Mouse (Mus musculus): ENCODE data around the gene Nav2. TPM values are rescaled to one million over a fixed set of nuclear protein-coding genes. Genes with fewer than 3 reads are reported as not detected.

Nav2 gene
- polyA plus RNA-seq, 1 experiment = 1.3 TPM

GRCm38 (mm10) chr7:49544775-49545705 is 636.5 kb downstream of the Nav2 start:
- TF ChIP-seq FLI1 (IDR thresholded peaks at IDR 0.05; ENCODE audit: low read length) (no peak), GATA1 (IDR thresholded peaks at IDR 0.05; ENCODE audit: borderline replicate concordance, low read length) (no peak)
- Histone ChIP-seq H3K36me3 (replicated peaks; ENCODE audit: low read length) (no peaks in the 10 kb centered on the region), H3K27me3 (replicated peaks) (no peaks in the 10 kb centered on the region), H3K4me1 (no peaks in the 10 kb centered on the region), H3K9me3 (peaks cover 6% of the 10 kb centered on the region; the same call in 1 of the 2 replicates), H3K4me3 (replicated peaks) (no peak overlapping the region)

GRCm38 (mm10) chr7:49545706-49546097 is 637.2 kb downstream of the Nav2 start:
- Histone ChIP-seq H3K9me3 (peaks cover 6% of the 10 kb centered on the region; the same call in 1 of the 2 replicates), H3K4me3 (replicated peaks) (no peak overlapping the region), H3K36me3 (replicated peaks; ENCODE audit: low read length) (no peaks in the 10 kb centered on the region), H3K4me1 (no peaks in the 10 kb centered on the region), H3K27me3 (replicated peaks) (no peaks in the 10 kb centered on the region)
- TF ChIP-seq GATA1 (IDR thresholded peaks at IDR 0.05; ENCODE audit: borderline replicate concordance, low read length) (no peak), FLI1 (IDR thresholded peaks at IDR 0.05; ENCODE audit: low read length) (no peak)

GRCm38 (mm10) chr7:49548397-49548796 is 639.9 kb downstream of the Nav2 start:
- Histone ChIP-seq H3K4me3 (replicated peaks) (no peak overlapping the region), H3K9me3 (peaks cover 10% of the 10 kb centered on the region; the same call in 1 of the 2 replicates), H3K27me3 (replicated peaks) (no peaks in the 10 kb centered on the region), H3K4me1 (no peaks in the 10 kb centered on the region), H3K36me3 (replicated peaks; ENCODE audit: low read length) (no peaks in the 10 kb centered on the region)
- TF ChIP-seq GATA1 (IDR thresholded peaks at IDR 0.05; ENCODE audit: borderline replicate concordance, low read length) = no peak
- no peak for TF ChIP-seq FLI1 (IDR thresholded peaks at IDR 0.05; ENCODE audit: low read length)

GRCm38 (mm10) chr7:49553236-49553981 is 644.9 kb downstream of the Nav2 start:
- H3K4me1 ChIP-seq = no peaks in the 10 kb centered on the region
- no peaks in the 10 kb centered on the region for H3K27me3 ChIP-seq (replicated peaks)
- H3K36me3 ChIP-seq (replicated peaks; ENCODE audit: low read length) = no peaks in the 10 kb centered on the region
- no peak overlapping the region for H3K4me3 ChIP-seq (replicated peaks)
- TF ChIP-seq FLI1 (IDR thresholded peaks at IDR 0.05; ENCODE audit: low read length) (no peak), GATA1 (IDR thresholded peaks at IDR 0.05; ENCODE audit: borderline replicate concordance, low read length) (no peak)
- H3K9me3 ChIP-seq = peaks cover 9% of the 10 kb centered on the region; the same call in 1 of the 2 replicates

GRCm38 (mm10) chr7:49558240-49558640 is 649.7 kb downstream of the Nav2 start:
- H3K4me1 ChIP-seq = peaks cover 3% of the 10 kb centered on the region; the same call in 1 of the 2 replicates

GRCm38 (mm10) chr7:49558895-49559294 is 650.4 kb downstream of the Nav2 start:
- Histone ChIP-seq H3K9me3 (peaks cover 36% of the 10 kb centered on the region), H3K27me3 (replicated peaks) (no peaks in the 10 kb centered on the region), H3K4me3 (replicated peaks) (no peak overlapping the region), H3K36me3 (replicated peaks; ENCODE audit: low read length) (no peaks in the 10 kb centered on the region), H3K4me1 (peaks cover 3% of the 10 kb centered on the region; the same call in 1 of the 2 replicates)
- no peak for TF ChIP-seq FLI1 (IDR thresholded peaks at IDR 0.05; ENCODE audit: low read length)
- TF ChIP-seq GATA1 (IDR thresholded peaks at IDR 0.05; ENCODE audit: borderline replicate concordance, low read length) = no peak

More at GRCm38 (mm10) chr7:49558240-49558640, 649.7 kb downstream of the Nav2 start:
- TF ChIP-seq FLI1 (IDR thresholded peaks at IDR 0.05; ENCODE audit: low read length) (no peak), GATA1 (IDR thresholded peaks at IDR 0.05; ENCODE audit: borderline replicate concordance, low read length) (no peak)
- Histone ChIP-seq H3K4me3 (replicated peaks) (no peak overlapping the region), H3K27me3 (replicated peaks) (no peaks in the 10 kb centered on the region), H3K9me3 (peaks cover 36% of the 10 kb centered on the region), H3K36me3 (replicated peaks; ENCODE audit: low read length) (no peaks in the 10 kb centered on the region)

GRCm38 (mm10) chr7:49560012-49560411 is 651.5 kb downstream of the Nav2 start:
- no peaks in the 10 kb centered on the region for H3K36me3 ChIP-seq (replicated peaks; ENCODE audit: low read length)
- peaks cover 36% of the 10 kb centered on the region for H3K9me3 ChIP-seq
- H3K4me1 ChIP-seq = peaks cover 3% of the 10 kb centered on the region; the same call in 1 of the 2 replicates
- H3K4me3 ChIP-seq (replicated peaks) = no peak overlapping the region
- H3K27me3 ChIP-seq (replicated peaks) = no peaks in the 10 kb centered on the region
- TF ChIP-seq GATA1 (IDR thresholded peaks at IDR 0.05; ENCODE audit: borderline replicate concordance, low read length) (no peak), FLI1 (IDR thresholded peaks at IDR 0.05; ENCODE audit: low read length) (no peak)

- peak overlapping the region; percentile 35 for H3K4me3 ChIP-seq (replicated peaks)
- H3K27me3 ChIP-seq (replicated peaks) = no peaks in the 10 kb centered on the region
- H3K9me3 ChIP-seq = peaks cover 38% of the 10 kb centered on the region
- no peaks in the 10 kb centered on the region for H3K36me3 ChIP-seq (replicated peaks; ENCODE audit: low read length)
- peaks cover 3% of the 10 kb centered on the region; the same call in 1 of the 2 replicates for H3K4me1 ChIP-seq
- TF ChIP-seq GATA1 (IDR thresholded peaks at IDR 0.05; ENCODE audit: borderline replicate concordance, low read length) (no peak), FLI1 (IDR thresholded peaks at IDR 0.05; ENCODE audit: low read length) (no peak)
These were observed 653.9 kb downstream of the Nav2 start for GRCm38 (mm10) chr7:49562404-49562803.

- H3K4me1 ChIP-seq = peaks cover 3% of the 10 kb centered on the region; the same call in 1 of the 2 replicates
- TF ChIP-seq FLI1 (IDR thresholded peaks at IDR 0.05; ENCODE audit: low read length) (no peak), GATA1 (IDR thresholded peaks at IDR 0.05; ENCODE audit: borderline replicate concordance, low read length) (no peak)
- peaks cover 38% of the 10 kb centered on the region for H3K9me3 ChIP-seq
- no peaks in the 10 kb centered on the region for H3K27me3 ChIP-seq (replicated peaks)
- no peaks in the 10 kb centered on the region for H3K36me3 ChIP-seq (replicated peaks; ENCODE audit: low read length)
- no peak overlapping the region for H3K4me3 ChIP-seq (replicated peaks)
These were observed 654.3 kb downstream of the Nav2 start for GRCm38 (mm10) chr7:49562851-49563250.
